Mouse (Mus musculus): Measurements from ENCODE around the gene Idh1. TPM values are rescaled to one million over a fixed set of nuclear protein-coding genes. Genes with fewer than 3 reads are reported as not detected.
A peak's percentile ranks its signal among the peaks of the same experiment; 100 is the strongest.

Idh1 gene
- polyA plus RNA-seq, 1 experiment, result 334 TPM

GRCm38 (mm10) chr1:65185524-65186205, 635 bp downstream of the Idh1 start:
- H3K36me3 ChIP-seq (ENCODE audit: control insufficient read depth, insufficient read depth, low read length), result no peaks in the 10 kb centered on the region
- H3K27me3 ChIP-seq (replicated peaks; ENCODE audit: control insufficient read depth, insufficient read depth, low read length), result no peaks in the 10 kb centered on the region
- WGBS, result 17% methylated on average over 12 of the region's 12 CpGs
- H3K27ac ChIP-seq (ENCODE audit: insufficient read depth, low read depth, low read length), result peak overlapping the region; percentile 64
- TF ChIP-seq POLR2A (IDR thresholded peaks at IDR 0.05; ENCODE audit: low read depth, low read length), result no peak
- peak; percentile 59 for TF ChIP-seq CTCF (conservative IDR thresholded peaks at IDR 0.05; ENCODE audit: insufficient read depth, insufficient read length, low read depth, low read length)
- DNase-seq, result peak; percentile 38
- H3K4me1 ChIP-seq (ENCODE audit: control insufficient read depth, insufficient read depth, low read length), result peaks cover 2% of the 10 kb centered on the region; the same call in 1 of the 2 replicates
- H3K4me3 ChIP-seq (ENCODE audit: insufficient read depth, low read depth, low read length), result peak overlapping the region; percentile 72

- TF ChIP-seq POLR2A (IDR thresholded peaks at IDR 0.05; ENCODE audit: low read depth, low read length) (no peak), CTCF (conservative IDR thresholded peaks at IDR 0.05; ENCODE audit: insufficient read depth, insufficient read length, low read depth, low read length) (no peak)
- no peak for DNase-seq
- Histone ChIP-seq H3K27me3 (replicated peaks; ENCODE audit: control insufficient read depth, insufficient read depth, low read length) (no peaks in the 10 kb centered on the region), H3K36me3 (ENCODE audit: control insufficient read depth, insufficient read depth, low read length) (no peaks in the 10 kb centered on the region), H3K27ac (ENCODE audit: insufficient read depth, low read depth, low read length) (no peak overlapping the region), H3K4me1 (ENCODE audit: control insufficient read depth, insufficient read depth, low read length) (peaks cover 2% of the 10 kb centered on the region; the same call in 1 of the 2 replicates), H3K4me3 (ENCODE audit: insufficient read depth, low read depth, low read length) (no peak overlapping the region)
- 85% methylated on average over 8 of the region's 8 CpGs for WGBS
Observed at GRCm38 (mm10) chr1:65185011-65185410, 1.3 kb downstream of the Idh1 start.

- Histone ChIP-seq H3K4me1 (ENCODE audit: control insufficient read depth, insufficient read depth, low read length) (peaks cover 2% of the 10 kb centered on the region; the same call in 1 of the 2 replicates), H3K4me3 (ENCODE audit: insufficient read depth, low read depth, low read length) (no peak overlapping the region), H3K27me3 (replicated peaks; ENCODE audit: control insufficient read depth, insufficient read depth, low read length) (no peaks in the 10 kb centered on the region), H3K36me3 (ENCODE audit: control insufficient read depth, insufficient read depth, low read length) (no peaks in the 10 kb centered on the region), H3K27ac (ENCODE audit: insufficient read depth, low read depth, low read length) (no peak overlapping the region)
- 85% methylated on average over 2 of the region's 2 CpGs for WGBS
- DNase-seq, result no peak
- TF ChIP-seq POLR2A (IDR thresholded peaks at IDR 0.05; ENCODE audit: low read depth, low read length), result no peak
- no peak for TF ChIP-seq CTCF (conservative IDR thresholded peaks at IDR 0.05; ENCODE audit: insufficient read depth, insufficient read length, low read depth, low read length)
Observed at GRCm38 (mm10) chr1:65183994-65184393, 2.3 kb downstream of the Idh1 start.

GRCm38 (mm10) chr1:65181459-65181858, 4.8 kb downstream of the Idh1 start:
- no peak overlapping the region for H3K4me3 ChIP-seq (ENCODE audit: insufficient read depth, low read depth, low read length)
- no peaks in the 10 kb centered on the region for H3K27me3 ChIP-seq (replicated peaks; ENCODE audit: control insufficient read depth, insufficient read depth, low read length)
- WGBS, result 82% methylated on average over 5 of the region's 5 CpGs
- H3K36me3 ChIP-seq (ENCODE audit: control insufficient read depth, insufficient read depth, low read length), result no peaks in the 10 kb centered on the region
- TF ChIP-seq CTCF (conservative IDR thresholded peaks at IDR 0.05; ENCODE audit: insufficient read depth, insufficient read length, low read depth, low read length) (no peak), POLR2A (IDR thresholded peaks at IDR 0.05; ENCODE audit: low read depth, low read length) (no peak)
- H3K4me1 ChIP-seq (ENCODE audit: control insufficient read depth, insufficient read depth, low read length), result no peaks in the 10 kb centered on the region
- no peak overlapping the region for H3K27ac ChIP-seq (ENCODE audit: insufficient read depth, low read depth, low read length)
- no peak for DNase-seq

- peak; percentile 85 for DNase-seq
- H3K27ac ChIP-seq (ENCODE audit: insufficient read depth, low read depth, low read length), result no peak overlapping the region
- no peaks in the 10 kb centered on the region; the same call in 1 of the 2 replicates for H3K36me3 ChIP-seq (ENCODE audit: control insufficient read depth, insufficient read depth, low read length)
- TF ChIP-seq POLR2A (IDR thresholded peaks at IDR 0.05; ENCODE audit: low read depth, low read length) (no peak), CTCF (conservative IDR thresholded peaks at IDR 0.05; ENCODE audit: insufficient read depth, insufficient read length, low read depth, low read length) (0 out of 2 replicates have a peak, but pooled peaks have one; percentile 18)
- no peaks in the 10 kb centered on the region for H3K27me3 ChIP-seq (replicated peaks; ENCODE audit: control insufficient read depth, insufficient read depth, low read length)
- H3K4me1 ChIP-seq (ENCODE audit: control insufficient read depth, insufficient read depth, low read length), result 0 out of 2 replicates have a peak, but pooled peaks cover under 1% of the 10 kb centered on the region
- no peak overlapping the region; the same call in 1 of the 2 replicates for H3K4me3 ChIP-seq (ENCODE audit: insufficient read depth, low read depth, low read length)
- WGBS, result 1% methylated on average over 11 of the region's 11 CpGs
Observed at GRCm38 (mm10) chr1:65179634-65180249, 6.6 kb downstream of the Idh1 start.

- Histone ChIP-seq H3K4me1 (ENCODE audit: control insufficient read depth, insufficient read depth, low read length) (peaks cover 6% of the 10 kb centered on the region; the same call in 1 of the 2 replicates), H3K27ac (ENCODE audit: insufficient read depth, low read depth, low read length) (peak overlapping the region; percentile 94), H3K27me3 (replicated peaks; ENCODE audit: control insufficient read depth, insufficient read depth, low read length) (no peaks in the 10 kb centered on the region), H3K36me3 (ENCODE audit: control insufficient read depth, insufficient read depth, low read length) (peaks cover 3% of the 10 kb centered on the region; the same call in 1 of the 2 replicates), H3K4me3 (ENCODE audit: insufficient read depth, low read depth, low read length) (peak overlapping the region; percentile 78)
- peak; percentile 95 for TF ChIP-seq CTCF (conservative IDR thresholded peaks at IDR 0.05; ENCODE audit: insufficient read depth, insufficient read length, low read depth, low read length)
- peak; percentile 93 for TF ChIP-seq POLR2A (IDR thresholded peaks at IDR 0.05; ENCODE audit: low read depth, low read length)
- under 1% methylated on average over 39 of the region's 39 CpGs for WGBS
- DNase-seq, result peak; percentile 99
Observed at GRCm38 (mm10) chr1:65178902-65179432, 7.3 kb downstream of the Idh1 start.

All from kidney, adult 2 months (tissue).